Mouse (Mus musculus): ENCODE measurements around the gene Slc25a47. TPM values are rescaled to one million over a fixed set of nuclear protein-coding genes. Genes with fewer than 3 reads are reported as not detected.

Gene Slc25a47
- total and polyA plus RNA-seq, 3 experiments: 3.0 to 5.3 (median 3.1) TPM

DNA sequence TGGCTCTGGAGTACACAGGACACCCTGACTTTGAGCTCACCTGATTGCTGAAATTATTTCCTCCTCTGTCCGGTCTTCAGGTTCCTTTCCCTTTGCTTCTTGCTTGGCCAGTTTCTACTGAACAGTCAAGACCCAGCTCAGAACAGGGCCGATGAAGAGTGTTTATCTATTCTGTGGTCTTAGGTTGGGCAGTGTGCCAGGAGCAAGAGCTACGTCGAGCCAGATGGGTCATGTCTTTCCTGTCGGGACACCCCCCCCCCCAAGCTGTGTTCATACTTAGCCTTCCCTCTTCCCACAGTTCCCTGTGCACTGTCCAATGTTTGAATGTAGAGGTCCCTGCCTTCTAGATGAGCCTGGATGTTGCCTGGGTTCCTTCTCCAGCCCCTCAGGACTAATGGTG lies 65.5 kb downstream of the Slc25a47 start:
- Histone ChIP-seq H3K36me3 (replicated peaks in 1 of 2; ENCODE audit: control insufficient read depth in 1 of 2, insufficient read depth in 1 of 2, low read length in 1 of 2) (peaks cover 7 to 81% of the 10 kb centered on the region in 2 experiments), H3K27me3 (replicated peaks) (no peaks in the 10 kb centered on the region), H3K4me1 (ENCODE audit: control insufficient read depth in 1 of 2, insufficient read depth in 2 of 2) (peaks cover 0 to 9% of the 10 kb centered on the region in 2 experiments; a peak in 2 of 4 replicates), H3K4me2 (ENCODE audit: insufficient read depth, low read depth, poor library complexity, severe bottlenecking) (no peak overlapping the region), H3K4me3 (replicated peaks in 1 of 3; ENCODE audit: low read depth in 2 of 3, low read length in 2 of 3, poor library complexity in 1 of 3) (no peak overlapping the region), H3K9ac (ENCODE audit: insufficient read depth, low read depth) (no peak overlapping the region), H3K27ac (ENCODE audit: insufficient read depth, low read depth) (no peak overlapping the region), H3K79me2 (replicated peaks; ENCODE audit: control insufficient read depth, extremely low read depth, insufficient read depth, poor library complexity, severe bottlenecking) (no peaks in the 10 kb centered on the region), H3K9me3 (replicated peaks; ENCODE audit: low read length) (no peaks in the 10 kb centered on the region)
- in situ Hi-C loops (cut with MboI; ENCODE audit: low pct_ligation_motif_present, low pct_unique_long_range_greater_than_20kb, low sequenced_read_pairs): loop anchor here (10.0 kb wide), 1 partner anchor 413 kb away; no protein-coding TSS in a partner anchor
- no peak for DNase-seq (ENCODE audit: extremely low read depth)
- dilution Hi-C loops (cut with MboI; ENCODE audit: extremely low pct_ligation_motif_present, extremely low pct_unique_long_range_greater_than_20kb, low sequenced_read_pairs): no loop called here
- TF ChIP-seq TCF12 (IDR thresholded peaks at IDR 0.05; ENCODE audit: low read depth, low read length) (no peak), USF2 (conservative IDR thresholded peaks at IDR 0.05; ENCODE audit: low read depth, low read length) (no peak)

- H3K79me2 ChIP-seq (replicated peaks; ENCODE audit: control insufficient read depth, extremely low read depth, insufficient read depth, poor library complexity, severe bottlenecking): no peaks in the 10 kb centered on the region
- H3K4me1 ChIP-seq (ENCODE audit: control insufficient read depth in 1 of 2, insufficient read depth in 2 of 2): peaks cover 0 to 9% of the 10 kb centered on the region in 2 experiments; a peak in 2 of 4 replicates
- H3K9me3 ChIP-seq (replicated peaks; ENCODE audit: low read length): no peaks in the 10 kb centered on the region
- H3K27ac ChIP-seq (ENCODE audit: insufficient read depth, low read depth): no peak overlapping the region
- peak; percentile 57 to 68 for TF ChIP-seq CTCF (conservative IDR thresholded peaks at IDR 0.05 in 1 of 2, IDR thresholded peaks at IDR 0.05 in 1 of 2; ENCODE audit: low read depth in 2 of 2, low read length in 2 of 2)
- peak; percentile 60 for TF ChIP-seq SMC3 (IDR thresholded peaks at IDR 0.05; ENCODE audit: low read depth, low read length)
- no peak for TF ChIP-seq MYC (IDR thresholded peaks at IDR 0.05; ENCODE audit: low read depth, low read length)
- no peak for TF ChIP-seq ZC3H11A (IDR thresholded peaks at IDR 0.05; ENCODE audit: low read depth, low read length)
- TF ChIP-seq ZNF384 (IDR thresholded peaks at IDR 0.05; ENCODE audit: low read depth, low read length): no peak
- no peak for TF ChIP-seq PAX5 (IDR thresholded peaks at IDR 0.05; ENCODE audit: low read length)
- peak; percentile 64 for TF ChIP-seq RAD21 (IDR thresholded peaks at IDR 0.05; ENCODE audit: low read depth, low read length)
- TF ChIP-seq NRF1 (IDR thresholded peaks at IDR 0.05; ENCODE audit: low read depth, low read length): no peak
- no peak for TF ChIP-seq CHD1 (IDR thresholded peaks at IDR 0.05; ENCODE audit: low read depth, low read length)
- TF ChIP-seq JUND (conservative IDR thresholded peaks at IDR 0.05; ENCODE audit: low read depth, low read length): no peak
- H3K4me2 ChIP-seq (ENCODE audit: insufficient read depth, low read depth, poor library complexity, severe bottlenecking): no peak overlapping the region
- in situ Hi-C loops (cut with MboI; ENCODE audit: low pct_ligation_motif_present, low pct_unique_long_range_greater_than_20kb, low sequenced_read_pairs): loop anchor here (10.0 kb wide), 1 partner anchor 412 kb away; no protein-coding TSS in a partner anchor
- peak; percentile 67 for DNase-seq (ENCODE audit: extremely low read depth)
- peaks cover 5 to 79% of the 10 kb centered on the region in 2 experiments for H3K36me3 ChIP-seq (replicated peaks in 1 of 2; ENCODE audit: control insufficient read depth in 1 of 2, insufficient read depth in 1 of 2, low read length in 1 of 2)
- H3K4me3 ChIP-seq (replicated peaks in 1 of 3; ENCODE audit: low read depth in 2 of 3, low read length in 2 of 3, poor library complexity in 1 of 3): no peak overlapping the region
- no peak overlapping the region for H3K9ac ChIP-seq (ENCODE audit: insufficient read depth, low read depth)
- dilution Hi-C loops (cut with MboI; ENCODE audit: extremely low pct_ligation_motif_present, extremely low pct_unique_long_range_greater_than_20kb, low sequenced_read_pairs): no loop called here
- no peaks in the 10 kb centered on the region for H3K27me3 ChIP-seq (replicated peaks)
Measured at GRCm38 (mm10) chr12:108902940-108903339, 67.1 kb downstream of the Slc25a47 start.

- Histone ChIP-seq H3K9ac (ENCODE audit: insufficient read depth, low read depth) (no peak overlapping the region), H3K27me3 (replicated peaks) (no peaks in the 10 kb centered on the region), H3K9me3 (replicated peaks; ENCODE audit: low read length) (no peaks in the 10 kb centered on the region), H3K4me1 (ENCODE audit: control insufficient read depth in 1 of 2, insufficient read depth in 2 of 2) (peaks cover 0 to 9% of the 10 kb centered on the region in 2 experiments; a peak in 2 of 4 replicates), H3K27ac (ENCODE audit: insufficient read depth, low read depth) (no peak overlapping the region), H3K79me2 (replicated peaks; ENCODE audit: control insufficient read depth, extremely low read depth, insufficient read depth, poor library complexity, severe bottlenecking) (no peaks in the 10 kb centered on the region), H3K4me2 (ENCODE audit: insufficient read depth, low read depth, poor library complexity, severe bottlenecking) (no peak overlapping the region), H3K4me3 (replicated peaks in 1 of 3; ENCODE audit: low read depth in 2 of 3, low read length in 2 of 3, poor library complexity in 1 of 3) (no peak overlapping the region), H3K36me3 (replicated peaks in 1 of 2; ENCODE audit: control insufficient read depth in 1 of 2, insufficient read depth in 1 of 2, low read length in 1 of 2) (peaks cover 0 to 79% of the 10 kb centered on the region in 2 experiments)
- dilution Hi-C loops (cut with MboI; ENCODE audit: extremely low pct_ligation_motif_present, extremely low pct_unique_long_range_greater_than_20kb, low sequenced_read_pairs): no loop called here
- in situ Hi-C loops (cut with MboI; ENCODE audit: low pct_ligation_motif_present, low pct_unique_long_range_greater_than_20kb, low sequenced_read_pairs): loop anchor here (10.0 kb wide), 1 partner anchor 411 kb away; no protein-coding TSS in a partner anchor
- peak; percentile 57 for DNase-seq (ENCODE audit: extremely low read depth)
- TF ChIP-seq CTCF (conservative IDR thresholded peaks at IDR 0.05 in 1 of 2, IDR thresholded peaks at IDR 0.05 in 1 of 2; ENCODE audit: low read depth in 2 of 2, low read length in 2 of 2) (peak; percentile 65 to 70), E2F4 (IDR thresholded peaks at IDR 0.05; ENCODE audit: insufficient replicate concordance, low read depth, low read length) (no peak), SMC3 (IDR thresholded peaks at IDR 0.05; ENCODE audit: low read depth, low read length) (peak; percentile 53), RAD21 (IDR thresholded peaks at IDR 0.05; ENCODE audit: low read depth, low read length) (peak; percentile 80), CHD2 (IDR thresholded peaks at IDR 0.05; ENCODE audit: low read length) (no peak)
Measured at GRCm38 (mm10) chr12:108903600-108904275, 67.9 kb downstream of the Slc25a47 start.
